Mouse (Mus musculus) CD4-positive helper T cell, adult 2 months (primary cell): ENCODE measurements around the gene Gm49711.
"Not testable (repeated sequence)": the region's sequence is repeated elsewhere in the genome, so short reads cannot be mapped to it uniquely, and the experiment has no call there.

Experiments used
- DNase-seq: peaks from one replicate; pipeline ENCODE4 v3.0.0-alpha.2; 2012; ENCODE audit warnings: low read depth, missing footprints, low spot score

Gene Gm49711

GRCm38 (mm10) chr16:92177718-92178117 lies 119.6 kb downstream of the Gm49711 start:
- no peak for DNase-seq

GRCm38 (mm10) chr16:92179306-92179705 lies 121.2 kb downstream of the Gm49711 start:
- DNase-seq: no peak

- no peak for DNase-seq
These were observed 125.4 kb downstream of the Gm49711 start for GRCm38 (mm10) chr16:92183477-92183876.

DNA sequence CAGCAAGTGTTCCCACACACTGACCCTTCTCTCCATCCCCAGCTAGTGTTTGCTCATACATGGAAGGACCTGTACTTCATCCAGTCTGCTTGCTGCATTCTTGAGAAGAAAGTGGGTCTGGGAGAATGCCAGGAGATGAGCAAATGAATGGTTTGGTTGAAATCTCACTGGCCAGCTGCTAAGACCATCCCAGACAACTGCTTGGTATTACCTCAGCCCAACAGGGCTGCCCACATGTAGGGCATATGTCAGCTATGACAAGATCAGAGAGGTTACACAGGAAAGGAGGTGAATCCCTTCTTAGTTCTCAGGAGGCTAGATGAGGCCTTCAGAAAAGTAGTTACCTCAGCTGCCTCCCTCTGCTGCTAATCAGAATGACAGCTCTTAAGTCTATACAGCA lies 132.5 kb downstream of the Gm49711 start:
- no peak for DNase-seq

DNA sequence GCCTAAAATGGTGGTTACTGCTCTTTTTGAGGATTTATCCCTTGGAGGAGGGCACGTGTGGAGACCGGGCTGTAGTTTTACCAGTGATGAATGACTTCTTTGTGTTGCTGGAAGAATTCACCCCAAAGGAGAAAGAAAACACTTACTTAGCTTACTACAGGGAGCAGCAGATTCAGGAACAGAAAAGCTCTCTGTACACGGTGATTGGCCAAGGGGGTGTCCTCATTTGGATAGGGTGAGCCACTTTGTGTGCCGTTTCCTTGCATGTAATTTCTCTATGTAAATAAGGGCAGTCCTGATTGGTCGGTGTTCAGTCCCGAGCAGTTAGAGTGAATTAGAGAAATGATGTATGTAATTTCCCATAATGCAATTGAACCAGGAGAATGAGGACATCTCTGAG lies 137.0 kb downstream of the Gm49711 start:
- no peak for DNase-seq

- no peak for DNase-seq
These were observed 138.7 kb downstream of the Gm49711 start for GRCm38 (mm10) chr16:92196741-92197331.

GRCm38 (mm10) chr16:92200615-92201014 lies 142.5 kb downstream of the Gm49711 start:
- no peak for DNase-seq

DNA sequence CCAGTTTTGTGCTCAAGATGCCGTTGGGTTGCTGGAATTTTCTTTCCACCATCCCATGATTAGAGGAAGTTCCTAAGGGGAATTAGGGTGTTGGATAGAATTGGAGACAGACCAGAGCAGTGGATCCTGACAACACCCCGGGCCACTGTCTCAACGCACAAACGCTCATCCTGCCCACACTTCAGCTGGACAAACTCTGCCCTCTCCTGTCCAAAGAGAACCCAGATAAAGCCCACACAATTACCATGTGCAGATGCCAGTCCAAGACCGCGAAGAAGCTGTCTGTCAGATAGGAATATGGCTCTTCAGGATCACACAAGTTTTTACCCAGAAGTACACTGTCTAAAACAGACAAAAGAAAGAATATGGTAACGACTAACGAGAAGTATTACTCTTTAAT lies 145.5 kb downstream of the Gm49711 start:
- no peak for DNase-seq

DNA sequence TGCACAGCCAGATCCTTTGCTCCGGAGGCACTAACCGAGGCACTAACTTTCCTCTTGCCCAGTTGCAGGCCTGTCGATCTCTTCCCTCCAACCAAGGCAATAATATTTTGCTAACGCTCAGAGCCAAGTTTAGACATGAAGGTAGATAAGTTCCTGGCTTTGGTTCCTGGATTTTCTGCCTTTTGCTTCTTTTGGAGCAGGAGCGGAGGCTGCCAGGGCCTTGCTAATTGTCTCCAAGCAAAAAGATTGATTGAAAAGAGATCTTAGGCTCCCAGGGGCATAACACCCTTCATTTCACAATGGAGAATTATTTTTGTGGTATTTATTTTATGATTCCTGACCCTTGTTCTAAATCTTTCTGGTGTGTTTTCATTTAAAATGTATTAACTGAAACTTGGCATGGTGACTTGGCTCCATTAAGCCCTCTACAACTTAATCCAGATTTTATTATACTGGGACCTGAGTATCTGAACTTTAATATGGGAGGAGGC lies 151.2 kb downstream of the Gm49711 start:
- no peak for DNase-seq

GRCm38 (mm10) chr16:92210316-92210715 lies 152.2 kb downstream of the Gm49711 start:
- not testable (repeated sequence) for DNase-seq

DNA sequence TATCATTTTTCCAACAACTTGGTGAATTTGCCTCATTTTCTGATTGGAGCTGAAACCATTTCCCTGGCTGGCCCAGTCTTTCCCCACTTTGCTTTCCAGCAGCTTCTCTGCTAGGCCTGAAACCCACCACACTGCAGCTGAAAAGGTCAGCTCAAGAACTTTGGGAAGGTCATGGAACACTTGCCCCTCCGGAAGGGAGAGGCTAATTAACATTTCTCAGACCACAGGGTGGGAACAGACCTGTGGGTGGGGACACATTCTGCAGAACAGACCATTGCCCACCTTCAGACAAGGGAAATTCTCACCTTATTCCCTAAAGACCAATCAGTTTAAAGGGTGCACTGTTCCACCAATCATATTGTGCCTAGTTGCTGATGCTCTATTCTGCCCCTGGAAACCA lies 155.8 kb downstream of the Gm49711 start:
- not testable (repeated sequence) for DNase-seq

GRCm38 (mm10) chr16:92215599-92216390 lies 157.7 kb downstream of the Gm49711 start:
- no peak for DNase-seq

DNA sequence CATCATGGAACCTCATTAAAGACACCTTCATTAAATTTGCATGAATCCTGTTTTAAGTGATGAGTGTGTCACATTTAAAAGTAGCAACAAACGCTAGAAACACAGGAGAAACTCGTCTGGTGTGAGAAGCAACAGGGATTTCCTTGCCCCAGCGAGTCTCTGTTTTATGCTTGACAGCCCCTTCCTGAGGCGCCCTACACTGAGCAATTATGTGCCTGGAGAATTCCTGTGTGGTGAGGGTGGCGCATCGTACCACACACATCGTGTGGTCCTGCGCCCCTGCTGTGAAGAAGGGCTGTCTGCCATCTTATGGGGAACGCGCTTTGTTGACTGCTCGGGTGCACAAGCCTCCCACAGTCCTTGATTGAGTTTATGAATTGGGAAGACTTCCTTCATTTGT lies 162.6 kb downstream of the Gm49711 start:
- no peak for DNase-seq

DNA sequence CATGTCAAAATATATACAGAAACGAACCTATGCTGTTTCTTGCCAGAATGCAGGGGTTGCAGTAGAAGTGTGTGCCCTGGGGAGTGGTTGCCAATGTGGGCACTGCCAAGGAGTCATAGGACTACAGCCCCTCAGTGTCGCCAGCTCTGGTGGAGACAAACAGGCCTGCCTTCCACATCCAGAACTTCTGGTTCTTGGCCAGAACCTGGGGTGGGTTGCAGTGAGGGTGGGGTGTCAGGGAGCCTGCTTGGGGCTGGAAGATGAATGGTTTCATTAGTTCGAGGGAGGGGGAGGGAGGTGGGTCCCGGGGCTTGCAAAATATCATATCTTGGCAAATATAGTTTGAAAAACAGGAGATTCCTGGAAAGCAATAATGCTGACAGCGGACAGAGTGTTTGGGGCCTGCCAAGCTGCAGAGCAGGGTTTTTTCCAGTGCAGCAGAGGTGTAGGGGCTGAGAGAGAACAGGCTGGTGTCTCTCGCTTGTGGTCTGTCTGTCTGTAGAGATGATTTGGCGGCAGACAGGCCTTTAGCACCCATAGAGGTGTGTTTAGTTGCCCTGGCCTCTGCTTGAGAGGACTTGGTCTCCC lies 170.3 kb downstream of the Gm49711 start:
- DNase-seq: no peak

- no peak for DNase-seq
These were observed 172.4 kb downstream of the Gm49711 start for GRCm38 (mm10) chr16:92230476-92230931.

DNA sequence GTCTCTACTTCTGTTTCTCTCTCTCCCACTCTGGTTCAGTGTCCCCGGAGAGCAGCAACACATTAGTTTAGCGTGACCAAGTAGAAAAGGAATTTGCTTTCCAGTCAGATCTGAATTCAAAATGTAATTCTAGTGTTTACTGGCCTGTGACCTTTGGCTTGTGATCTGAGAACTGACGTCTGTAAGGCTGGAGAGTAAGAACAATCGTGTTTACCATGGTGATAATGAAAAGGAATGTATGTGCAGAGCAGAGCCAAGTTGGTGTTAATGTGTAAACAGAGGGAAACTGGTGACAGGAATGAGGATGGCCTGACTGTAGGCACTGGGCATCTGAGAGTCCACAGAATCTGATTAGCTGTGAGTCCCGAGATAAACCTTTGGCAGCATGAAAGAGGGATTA lies 176.4 kb downstream of the Gm49711 start:
- no peak for DNase-seq

DNA sequence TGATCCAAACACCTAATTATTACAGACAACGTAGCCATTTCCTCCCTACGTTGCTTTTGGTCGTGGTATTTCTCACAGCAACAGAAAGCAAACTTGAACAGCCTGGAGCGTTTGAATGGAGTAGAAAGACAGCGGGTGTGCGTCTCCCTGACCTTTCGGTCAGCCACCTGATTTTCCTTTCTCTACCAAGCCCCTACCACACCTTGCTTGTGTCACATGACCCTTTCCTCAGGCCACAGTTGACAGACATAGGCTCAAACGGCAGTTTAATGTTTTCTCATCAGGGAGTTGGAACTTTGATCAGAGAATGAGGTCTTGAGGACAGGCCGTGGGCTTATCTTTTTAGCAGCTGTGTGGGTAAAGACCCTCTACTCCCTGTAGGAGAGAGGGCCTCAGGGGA lies 177.1 kb downstream of the Gm49711 start:
- DNase-seq: no peak
